Mouse (Mus musculus) hindbrain, embryonic 11.5 days (tissue): ENCODE measurements around the gene Tbx10. TPM values are rescaled to one million over a fixed set of nuclear protein-coding genes. Genes with fewer than 3 reads are reported as not detected.
"Not testable (repeated sequence)": the region's sequence is repeated elsewhere in the genome, so short reads cannot be mapped to it uniquely, and the experiment has no call there.

Experiments
- ATAC-seq: fragments of 200-750 bp; cut with Nextera tagmentation; 2 replicates; pipeline ENCODE4 v1.8.0; 2017; ENCODE audit warnings: mild to moderate bottlenecking, moderate TSS enrichment, moderate library complexity; ENCODE audit not compliant: low FRiP score
- DNase-seq: peaks from one replicate; pipeline ENCODE4 v3.0.0-alpha.2; 2015; ENCODE audit warnings: low spot score
- H3K27ac ChIP-seq: fragments of 300-500 bp; sonication (generic); 2 replicates; pipeline ENCODE4 v1.5.1; 2014; ENCODE audit warnings: mild to moderate bottlenecking, low read depth, low read length
- H3K27me3 ChIP-seq: fragments of 300-500 bp; sonication (generic); 2 replicates; pipeline ENCODE4 v1.6.1; 2014; ENCODE audit warnings: mild to moderate bottlenecking, low read length, moderate library complexity, mixed read lengths; ENCODE audit not compliant: control insufficient read depth, insufficient read depth
- H3K36me3 ChIP-seq: fragments of 300-500 bp; sonication (generic); 2 replicates; pipeline ENCODE4 v1.6.1; 2014; ENCODE audit warnings: mild to moderate bottlenecking, low read length, moderate library complexity, mixed read lengths; ENCODE audit not compliant: control insufficient read depth, insufficient read depth
- H3K4me1 ChIP-seq: fragments of 300-500 bp; sonication (generic); replicated peaks from 2 replicates; pipeline ENCODE4 v1.6.1; 2014; ENCODE audit warnings: low read length, mixed read lengths; ENCODE audit not compliant: control insufficient read depth, insufficient read depth
- H3K4me2 ChIP-seq: fragments of 300-500 bp; sonication (generic); replicated peaks from 2 replicates; pipeline ENCODE4 v1.6.1; 2014; ENCODE audit warnings: mild to moderate bottlenecking, low read depth, low read length
- H3K4me3 ChIP-seq: fragments of 300-500 bp; sonication (generic); 2 replicates; pipeline ENCODE4 v1.5.1; 2014; ENCODE audit warnings: low read depth, low read length
- H3K9ac ChIP-seq: fragments of 300-500 bp; sonication (generic); 2 replicates; pipeline ENCODE4 v1.6.1; 2014; ENCODE audit warnings: low read depth, low read length
- H3K9me3 ChIP-seq: fragments of 300-500 bp; sonication (generic); 2 replicates; pipeline ENCODE4 v1.6.1; 2016; ENCODE audit warnings: low read length; ENCODE audit not compliant: control insufficient read depth
- WGBS: fragments of 180-500 bp; shearing (Covaris S2); extraction: QIAGEN DNeasy Blood & Tissue Kit; methylation state at CpG from one replicate; pipeline ENCODE4 v1.1.7; 2014; 5-methylcytosine and 5-hydroxymethylcytosine counted together
- polyA plus RNA-seq: library from polyadenylated mRNA; unstranded; fragments of >200 nt; fragmentation: Nextera tagmentation; extraction: Ambion mirVana; gene quantifications from 2 replicates; pipeline ENCODE4 v1.2.1, GENCODE M21; 2014

The Tbx10 gene
- polyA plus RNA-seq, 1 experiment from 2014 or later = 2.3 TPM

GRCm38 (mm10) chr19:3955033-3955432 is 37.5 kb upstream of the Tbx10 start:
- ATAC-seq = no peak
- no peaks in the 10 kb centered on the region for H3K4me1 ChIP-seq
- WGBS = 78% methylated on average over 3 of the region's 3 CpGs
- no peak overlapping the region for H3K27ac ChIP-seq
- H3K4me2 ChIP-seq = no peak overlapping the region
- H3K36me3 ChIP-seq = no peaks in the 10 kb centered on the region
- H3K4me3 ChIP-seq = no peak overlapping the region
- DNase-seq = no peak
- H3K9ac ChIP-seq = no peak overlapping the region
- no peaks in the 10 kb centered on the region for H3K9me3 ChIP-seq
- H3K27me3 ChIP-seq = no peaks in the 10 kb centered on the region

- no peaks in the 10 kb centered on the region for H3K9me3 ChIP-seq
- H3K27ac ChIP-seq = no peak overlapping the region
- ATAC-seq (no peak), DNase-seq (no peak)
- H3K27me3 ChIP-seq = no peaks in the 10 kb centered on the region
- H3K4me2 ChIP-seq = no peak overlapping the region
- H3K4me1 ChIP-seq = no peaks in the 10 kb centered on the region
- no peaks in the 10 kb centered on the region for H3K36me3 ChIP-seq
- no peak overlapping the region for H3K9ac ChIP-seq
- WGBS = 53% methylated on average over 4 of the region's 4 CpGs
- no peak overlapping the region for H3K4me3 ChIP-seq
Measured at GRCm38 (mm10) chr19:3955804-3956203, 36.7 kb upstream of the Tbx10 start.

DNA sequence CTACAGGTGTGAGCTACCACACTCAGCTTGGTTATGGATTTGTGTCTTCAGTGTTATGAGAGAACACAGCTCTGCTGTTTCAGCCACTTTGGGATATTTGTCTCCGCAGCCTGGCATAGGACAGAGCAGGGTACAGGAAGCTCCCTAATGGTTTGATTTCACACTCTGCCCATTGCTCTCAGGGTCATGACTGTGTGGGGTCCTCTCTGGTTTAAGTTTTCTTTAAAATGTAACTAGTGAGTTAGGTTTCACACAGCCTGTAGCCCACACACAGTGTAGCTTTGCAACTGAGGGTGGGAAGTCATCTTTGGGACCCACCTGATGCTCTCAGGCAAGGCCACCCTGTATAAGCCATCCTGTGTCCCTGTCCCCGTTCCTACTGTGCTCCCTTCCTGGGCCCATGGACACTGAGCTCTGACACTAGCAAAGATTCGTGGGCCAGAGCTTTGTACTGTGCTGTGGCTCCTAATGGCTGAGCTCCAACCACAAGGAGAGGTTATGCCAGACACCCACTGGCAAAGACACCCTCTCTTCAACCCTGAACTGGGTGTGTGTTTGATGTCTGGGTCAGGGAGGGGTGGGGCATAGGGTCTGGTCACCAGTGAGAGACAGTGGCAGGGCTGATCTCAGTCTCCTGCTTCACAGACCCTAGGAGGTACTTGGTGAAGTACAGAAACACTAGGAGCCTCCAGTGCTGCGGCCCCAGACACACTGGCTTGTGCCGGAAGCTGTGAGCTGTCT is 35.1 kb upstream of the Tbx10 start:
- not testable (repeated sequence) for DNase-seq, H3K4me3 ChIP-seq

DNA sequence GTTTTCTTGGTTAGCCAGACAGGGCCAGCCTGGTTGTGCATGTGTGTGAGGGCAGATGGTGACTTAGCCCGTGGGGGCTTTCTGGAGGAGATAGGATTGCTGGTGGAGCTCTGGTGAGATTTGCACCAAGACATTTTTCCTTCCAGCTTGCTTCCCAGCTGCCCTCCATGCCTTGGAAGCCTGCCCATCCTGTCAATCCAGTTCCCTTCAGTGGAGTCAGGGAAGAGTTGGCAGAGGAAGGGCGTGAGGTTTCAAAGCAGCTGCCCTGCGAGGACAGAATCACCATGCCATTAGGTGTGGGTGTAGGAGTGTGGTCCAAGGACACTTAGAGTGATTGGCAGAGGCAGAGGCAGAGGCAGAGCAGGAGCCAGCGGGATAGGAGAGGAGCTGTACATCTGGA is 34.1 kb upstream of the Tbx10 start, which contains the start of gene Aldh3b3:
Gene Aldh3b3, plus strand, starts transcription at position 176 of the 400 bp plus-strand sequence.
- H3K9ac ChIP-seq = no peak within 1 kb of the TSS
- no peaks in the 10 kb centered on the region for H3K36me3 ChIP-seq
- no peaks in the 10 kb centered on the region for H3K9me3 ChIP-seq
- no peak within 1 kb of the TSS for H3K4me2 ChIP-seq
- H3K27ac ChIP-seq = no peak within 1 kb of the TSS
- no peak for DNase-seq
- H3K4me1 ChIP-seq = no peaks in the 10 kb centered on the region
- H3K4me3 ChIP-seq = no peak within 1 kb of the TSS
- no peak for ATAC-seq
- H3K27me3 ChIP-seq = no peaks in the 10 kb centered on the region
- 78% methylated on average over 4 of the region's 4 CpGs for WGBS

More for the DNA sequence above, 35.1 kb upstream of the Tbx10 start:
- WGBS = 87% methylated on average over 5 of the region's 5 CpGs
- H3K9ac ChIP-seq, H3K27me3 ChIP-seq, ATAC-seq, H3K9me3 ChIP-seq, H3K4me1 ChIP-seq, H3K4me2 ChIP-seq, H3K36me3 ChIP-seq, H3K27ac ChIP-seq: not testable (repeated sequence)

GRCm38 (mm10) chr19:3959030-3959429 is 33.5 kb upstream of the Tbx10 start:
- Histone ChIP-seq H3K27me3 (no peaks in the 10 kb centered on the region), H3K4me2 (no peak overlapping the region), H3K27ac (no peak overlapping the region), H3K4me1 (no peaks in the 10 kb centered on the region), H3K9me3 (no peaks in the 10 kb centered on the region), H3K36me3 (no peaks in the 10 kb centered on the region), H3K9ac (no peak overlapping the region), H3K4me3 (no peak overlapping the region)
- no peak for ATAC-seq
- DNase-seq = no peak

GRCm38 (mm10) chr19:3960211-3960610 is 32.3 kb upstream of the Tbx10 start:
- DNase-seq (no peak), ATAC-seq (no peak)
- no peak overlapping the region for H3K4me3 ChIP-seq
- H3K9me3 ChIP-seq = no peaks in the 10 kb centered on the region
- no peaks in the 10 kb centered on the region for H3K4me1 ChIP-seq
- WGBS = 82% methylated on average over 5 of the region's 5 CpGs
- no peaks in the 10 kb centered on the region for H3K36me3 ChIP-seq
- no peak overlapping the region for H3K27ac ChIP-seq
- no peak overlapping the region for H3K9ac ChIP-seq
- H3K4me2 ChIP-seq = no peak overlapping the region
- no peaks in the 10 kb centered on the region for H3K27me3 ChIP-seq

DNA sequence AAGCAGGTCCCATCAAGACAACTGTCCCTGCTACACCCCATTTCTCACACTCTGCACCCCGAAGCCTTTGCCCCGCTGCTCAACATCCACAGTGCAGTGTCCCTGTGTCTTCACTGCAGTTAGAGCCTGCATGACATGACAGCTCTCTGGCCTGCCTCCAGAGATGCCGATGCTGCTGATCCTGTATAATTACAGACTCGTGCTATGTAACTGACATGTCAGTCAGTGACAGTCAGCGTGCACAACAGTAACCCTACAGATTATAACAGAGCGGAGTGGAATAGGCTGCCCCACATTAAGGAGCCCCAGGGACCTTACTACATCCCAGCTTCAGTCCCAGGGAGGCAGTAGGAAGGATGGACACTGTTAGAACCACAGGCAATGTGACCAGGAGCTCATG is 30.7 kb upstream of the Tbx10 start:
- H3K4me2 ChIP-seq, H3K27me3 ChIP-seq, H3K36me3 ChIP-seq, H3K4me1 ChIP-seq, ATAC-seq, H3K9me3 ChIP-seq, DNase-seq, H3K4me3 ChIP-seq, H3K27ac ChIP-seq, H3K9ac ChIP-seq: not testable (repeated sequence)
- WGBS = 89% methylated on average over 6 of the region's 6 CpGs

GRCm38 (mm10) chr19:3962469-3962868 is 30.1 kb upstream of the Tbx10 start:
- H3K27me3 ChIP-seq = no peaks in the 10 kb centered on the region
- H3K27ac ChIP-seq = no peak overlapping the region
- H3K4me1 ChIP-seq = no peaks in the 10 kb centered on the region
- H3K4me3 ChIP-seq = no peak overlapping the region
- ATAC-seq (no peak), DNase-seq (no peak)
- H3K9me3 ChIP-seq = no peaks in the 10 kb centered on the region
- 29% methylated on average over 2 of the region's 2 CpGs for WGBS
- H3K9ac ChIP-seq = no peak overlapping the region
- no peaks in the 10 kb centered on the region for H3K36me3 ChIP-seq
- no peak overlapping the region for H3K4me2 ChIP-seq

DNA sequence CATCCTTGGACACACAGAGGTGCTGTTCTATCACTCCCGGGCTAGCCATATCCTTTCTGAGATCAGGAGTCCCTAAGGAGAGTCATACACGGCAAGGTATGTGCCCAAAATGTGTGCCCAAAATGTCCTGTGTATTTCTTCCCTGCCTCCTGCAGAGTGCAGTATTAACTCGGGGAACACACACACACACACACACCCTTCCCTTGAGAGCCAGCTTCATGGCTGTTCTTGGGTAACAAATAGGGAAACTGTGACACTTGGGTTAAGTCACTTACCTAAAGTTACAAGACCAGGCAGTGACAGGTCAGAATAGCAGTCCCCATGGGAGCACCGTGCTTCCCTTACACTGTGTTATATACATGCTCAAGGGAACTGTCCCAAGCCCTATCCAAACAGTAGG is 28.5 kb upstream of the Tbx10 start:
- 72% methylated on average over 4 of the region's 4 CpGs for WGBS
- ATAC-seq = no peak
- Histone ChIP-seq H3K9ac (no peak overlapping the region), H3K4me1 (no peaks in the 10 kb centered on the region), H3K27me3 (no peaks in the 10 kb centered on the region), H3K4me3 (no peak overlapping the region), H3K27ac (no peak overlapping the region), H3K4me2 (no peak overlapping the region), H3K36me3 (no peaks in the 10 kb centered on the region), H3K9me3 (no peaks in the 10 kb centered on the region)
- DNase-seq = no peak
